8 mouse cellular contexts compared by ENCODE assay signal in genomic region chr11:5861678-5862393, GRCm38 (mm10). TPM values are rescaled to one million over a fixed set of nuclear protein-coding genes. Genes with fewer than 3 reads are reported as not detected.
A peak's percentile ranks its signal among the peaks of the same experiment; 100 is the strongest.
DNase-seq lines count a peak whose midpoint lies in the region; ATAC-seq and TF ChIP-seq lines count a peak whose summit lies in the region.

TSS of gene Aebp1 (plus strand) at chr11:5861947.

- H3K4me3 ChIP-seq in cerebellum, adult 2 months (replicated peaks; ENCODE audit: insufficient read depth, low read depth, low read length) = no peak within 1 kb of the TSS
- peak within 1 kb of the TSS; percentile 55 for H3K4me3 ChIP-seq in heart, adult 2 months
- H3K4me3 ChIP-seq in liver, embryonic 13.5 days (replicated peaks) = peak within 1 kb of the TSS; percentile 46
- peak within 1 kb of the TSS; percentile 23 for H3K4me3 ChIP-seq in neural tube, embryonic 14.5 days (ENCODE audit: low read depth, low read length)

- intact Hi-C loops in heart, adult 2 months (cut with DNase I) = no loop called here

- no peak for TF ChIP-seq CTCF in cerebellum, adult 2 months (IDR thresholded peaks at IDR 0.05; ENCODE audit: borderline replicate concordance, insufficient read depth, low read depth, low read length)
- no peak for TF ChIP-seq CTCF in heart, adult 2 months (IDR thresholded peaks at IDR 0.05)

- ATAC-seq in liver, embryonic 13.5 days (ENCODE audit: low read depth) = peak; percentile 33
- ATAC-seq in neural tube, embryonic 14.5 days (ENCODE audit: low read depth) = no peak

- H3K4me2 ChIP-seq in liver, embryonic 13.5 days = peak within 1 kb of the TSS; percentile 62
- peak within 1 kb of the TSS; percentile 43 for H3K4me2 ChIP-seq in neural tube, embryonic 14.5 days (ENCODE audit: low read depth, low read length)

- no peak for TF ChIP-seq POLR2A in cerebellum, adult 2 months (IDR thresholded peaks at IDR 0.05; ENCODE audit: borderline replicate concordance, insufficient read depth, low read length)
- TF ChIP-seq POLR2A in heart, adult 2 months (IDR thresholded peaks at IDR 0.05; ENCODE audit: insufficient read depth, low read depth, low read length) = peak; percentile 70

- no peak within 1 kb of the TSS for H3K27ac ChIP-seq in cerebellum, adult 2 months (ENCODE audit: insufficient read depth, low read length)
- peak within 1 kb of the TSS; percentile 41 for H3K27ac ChIP-seq in heart, adult 2 months
- no peak within 1 kb of the TSS for H3K27ac ChIP-seq in liver, embryonic 13.5 days
- H3K27ac ChIP-seq in neural tube, embryonic 14.5 days (ENCODE audit: low read depth, low read length) = no peak within 1 kb of the TSS

- TF ChIP-seq EP300 in heart, adult 2 months (IDR thresholded peaks at IDR 0.05; ENCODE audit: insufficient read depth, low read depth, low read length) = no peak

- peak within 1 kb of the TSS; percentile 53 for H3K9ac ChIP-seq in heart, adult 2 months (ENCODE audit: low read depth, low read length)
- peak within 1 kb of the TSS; percentile 36; the same call in 1 of the 2 replicates for H3K9ac ChIP-seq in liver, embryonic 13.5 days
- 0 out of 2 replicates have a peak within 1 kb of the TSS, but pooled peaks have one; percentile 34 for H3K9ac ChIP-seq in neural tube, embryonic 14.5 days (replicated peaks; ENCODE audit: low read depth, low read length)

- H3K27me3 ChIP-seq in cerebellum, adult 2 months (ENCODE audit: control insufficient read depth, insufficient read depth, low read length) = no peaks in the 10 kb centered on the region
- no peaks in the 10 kb centered on the region for H3K27me3 ChIP-seq in heart, adult 2 months (ENCODE audit: control insufficient read depth, insufficient read depth, low read length)
- H3K27me3 ChIP-seq in liver, embryonic 13.5 days = peaks cover 53% of the 10 kb centered on the region
- H3K27me3 ChIP-seq in neural tube, embryonic 14.5 days (ENCODE audit: control insufficient read depth, insufficient read depth, low read length) = peaks cover 16% of the 10 kb centered on the region

- 3% methylated on average over 59 of the region's 59 CpGs for WGBS in cerebellum, adult 2 months
- WGBS in heart, adult 2 months = 1% methylated on average over 58 of the region's 59 CpGs
- 3% methylated on average over 56 of the region's 59 CpGs for WGBS in liver, embryonic 13.5 days (ENCODE audit: insufficient replicate concordance)
- 5% methylated on average over 46 of the region's 59 CpGs for WGBS in neural tube, embryonic 14.5 days

- no peak for DNase-seq in cerebellum, adult 2 months
- DNase-seq in cerebellum, postnatal 36 days = no peak
- peak; percentile 47 for DNase-seq in embryo, embryonic 10.5 days (ENCODE audit: low spot score)
- peak; percentile 75 for DNase-seq in heart, adult 2 months
- peak; percentile 44 for DNase-seq in kidney, adult 11 months
- DNase-seq in liver, embryonic 13.5 days = no peak
- no peak for DNase-seq in layer of hippocampus, adult 9-10 months (ENCODE audit: low spot score)

- no peaks in the 10 kb centered on the region for H3K4me1 ChIP-seq in cerebellum, adult 2 months (ENCODE audit: control insufficient read depth, insufficient read depth, low read length)
- H3K4me1 ChIP-seq in heart, adult 2 months (ENCODE audit: control insufficient read depth, insufficient read depth, low read length) = peaks cover 3% of the 10 kb centered on the region
- H3K4me1 ChIP-seq in liver, embryonic 13.5 days (replicated peaks) = peaks cover 4% of the 10 kb centered on the region; the same call in 1 of the 2 replicates
- 0 out of 2 replicates have a peak, but pooled peaks cover 2% of the 10 kb centered on the region for H3K4me1 ChIP-seq in neural tube, embryonic 14.5 days (ENCODE audit: control insufficient read depth, insufficient read depth, low read length)

- no peaks in the 10 kb centered on the region for H3K9me3 ChIP-seq in liver, embryonic 13.5 days (replicated peaks)
- no peaks in the 10 kb centered on the region for H3K9me3 ChIP-seq in neural tube, embryonic 14.5 days (ENCODE audit: control insufficient read depth, low read length)

- H3K36me3 ChIP-seq in heart, adult 2 months (ENCODE audit: control insufficient read depth, insufficient read depth, low read length) = no peaks in the 10 kb centered on the region
- H3K36me3 ChIP-seq in liver, embryonic 13.5 days = no peaks in the 10 kb centered on the region
- no peaks in the 10 kb centered on the region for H3K36me3 ChIP-seq in neural tube, embryonic 14.5 days (ENCODE audit: control insufficient read depth, insufficient read depth, low read length)

- H3K79me2 ChIP-seq in heart, adult 2 months (replicated peaks; ENCODE audit: control insufficient read depth, insufficient read depth, low read length) = no peaks in the 10 kb centered on the region

RNA-seq across cellular contexts. Expression of gene Aebp1, which starts in this region (rescaled TPM):
- 10.3 and 13.2 TPM in 2 replicates for polyA plus RNA-seq in cerebellum, adult 2 months (2012; rRNA removed)
- total RNA-seq in heart, adult 2 months (2021) = 10 to 100 TPM; 18.6 to 19.9 TPM
- polyA plus RNA-seq in heart, adult 2 months (2012; rRNA removed) = 25.6 and 33.3 TPM in 2 replicates
- 5.9 and 6.5 TPM in 2 replicates for polyA plus RNA-seq in liver, embryonic 13.5 days (2015; fragmentation: Nextera tagmentation; extraction: Ambion mirVana)
- 1.7 and 27.4 TPM in 2 replicates for polyA plus RNA-seq in neural tube, embryonic 14.5 days (2014; fragmentation: Nextera tagmentation; extraction: Ambion mirVana)

Comparison
In these comparisons a context has a peak if more than half of its experiments do, and no peak if none do; other contexts are left out.
1. DNase-seq: peak in embryo, embryonic 10.5 days (single experiment), heart, adult 2 months (2 of 2) and kidney, adult 11 months (single experiment); none in cerebellum, adult 2 months (0 of 2), cerebellum, postnatal 36 days (0 of 2), liver, embryonic 13.5 days (single experiment) and layer of hippocampus, adult 9-10 months (single experiment).
2. Peak in every context shown above with its lines, with median percentiles within 50 percentile points of each other: H3K9ac ChIP-seq.